Mouse (Mus musculus) retina, postnatal 1 day (tissue): ENCODE results near the gene Gstm2.
"Not testable (repeated sequence)": the region's sequence is repeated elsewhere in the genome, so short reads cannot be mapped to it uniquely, and the experiment has no call there.

ENCODE experiments used
- DNase-seq: peaks from one replicate; pipeline ENCODE4 v3.0.0-alpha.2; 2012

Gene Gstm2

GRCm38 (mm10) chr3:107986041-107986562, at the start of gene Gstm2:
Gstm2 (minus strand) TSS chr3:107986453.
- peak; percentile 44 for DNase-seq

GRCm38 (mm10) chr3:108033156-108033555, 46.9 kb upstream of the Gstm2 start:
- no peak for DNase-seq

- DNase-seq: no peak
Measured at GRCm38 (mm10) chr3:108032113-108032512, 45.9 kb upstream of the Gstm2 start.

- peak; percentile 38 for DNase-seq
Measured at GRCm38 (mm10) chr3:108028641-108029365, 42.5 kb upstream of the Gstm2 start.

- DNase-seq: no peak
Measured at GRCm38 (mm10) chr3:108026597-108026996, 40.3 kb upstream of the Gstm2 start.

- DNase-seq: no peak
Measured at GRCm38 (mm10) chr3:108026049-108026448, 39.8 kb upstream of the Gstm2 start.

- DNase-seq: no peak
Measured at GRCm38 (mm10) chr3:108025318-108025717, 39.1 kb upstream of the Gstm2 start.

- DNase-seq: no peak
Measured at GRCm38 (mm10) chr3:108022650-108023049, 36.4 kb upstream of the Gstm2 start.

- DNase-seq: not testable (repeated sequence)
Measured at GRCm38 (mm10) chr3:108020351-108021022, 34.2 kb upstream of the Gstm2 start.

- DNase-seq: not testable (repeated sequence)
Measured at GRCm38 (mm10) chr3:108019226-108019625, 33.0 kb upstream of the Gstm2 start.

- DNase-seq: no peak
Measured at GRCm38 (mm10) chr3:108018190-108018820, 32.1 kb upstream of the Gstm2 start.

- DNase-seq: peak; percentile 97
Measured at GRCm38 (mm10) chr3:108017473-108018189, 31.4 kb upstream of the Gstm2 start, which contains the start of gene Gstm1. Gstm1 (minus strand) TSS chr3:108017973.

- DNase-seq: not testable (repeated sequence)
Measured at GRCm38 (mm10) chr3:108016468-108016867, 30.2 kb upstream of the Gstm2 start.

- no peak for DNase-seq
Measured at GRCm38 (mm10) chr3:108014974-108015346, 28.7 kb upstream of the Gstm2 start.

GRCm38 (mm10) chr3:108014098-108014973, 28.1 kb upstream of the Gstm2 start:
- DNase-seq: no peak

GRCm38 (mm10) chr3:108013331-108013871, 27.1 kb upstream of the Gstm2 start:
- no peak for DNase-seq

GRCm38 (mm10) chr3:108011558-108011957, 25.3 kb upstream of the Gstm2 start:
- peak; percentile 57 for DNase-seq

- peak; percentile 32 for DNase-seq
Measured at GRCm38 (mm10) chr3:108010286-108010685, 24.0 kb upstream of the Gstm2 start.

- DNase-seq: no peak
Measured at GRCm38 (mm10) chr3:108002021-108002420, 15.8 kb upstream of the Gstm2 start.

GRCm38 (mm10) chr3:107999491-107999890, 13.2 kb upstream of the Gstm2 start:
- no peak for DNase-seq

GRCm38 (mm10) chr3:107998591-107998990, 12.3 kb upstream of the Gstm2 start:
- no peak for DNase-seq

- DNase-seq: no peak
Measured at GRCm38 (mm10) chr3:107996576-107996975, 10.3 kb upstream of the Gstm2 start.
